Mouse (Mus musculus): Measurements from ENCODE around the gene Nup107.

DNA sequence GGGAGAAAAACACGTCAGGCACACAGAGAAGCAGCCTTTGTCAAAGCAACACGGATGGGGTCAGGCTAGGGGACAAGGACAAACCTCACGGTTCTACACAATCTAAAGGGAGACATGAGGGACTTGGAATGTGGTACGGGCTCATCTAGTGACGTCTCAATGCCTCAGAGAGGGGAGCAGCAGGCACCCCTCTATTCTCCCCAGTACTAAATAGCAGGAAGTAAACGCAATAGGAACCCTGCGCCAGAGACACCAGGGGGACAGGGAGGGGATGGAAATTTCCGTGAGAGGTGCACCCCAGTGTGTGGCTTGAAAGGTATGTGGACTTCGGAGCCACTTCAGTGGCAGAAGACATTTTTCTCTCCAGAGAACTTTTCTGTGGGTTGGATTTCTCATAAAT lies 51.6 kb downstream of the Nup107 start:
- TF ChIP-seq POLR2A (IDR thresholded peaks at IDR 0.05; ENCODE audit: borderline replicate concordance, extremely low read depth, low read depth, low read length) = no peak
- TF ChIP-seq CTCF (IDR thresholded peaks at IDR 0.05; ENCODE audit: insufficient read depth, low read length) = no peak

Data from lung, adult 2 months (tissue).